Mouse (Mus musculus) megakaryocyte-erythroid progenitor cell, adult 5-6 weeks (primary cell): ENCODE measurements around the gene Inpp4b. TPM values are rescaled to one million over a fixed set of nuclear protein-coding genes. Genes with fewer than 3 reads are reported as not detected.
"Not testable (repeated sequence)": the region's sequence is repeated elsewhere in the genome, so short reads cannot be mapped to it uniquely, and the experiment has no call there.

ENCODE experiments used
- ATAC-seq: replicated peaks from 2 replicates; pipeline ENCODE4 v1.8.0; 2016; ENCODE audit warnings: mild to moderate bottlenecking, inconsistent platforms; ENCODE audit not compliant: severe bottlenecking, poor library complexity, low FRiP score, low TSS enrichment
- total RNA-seq, 2 experiments: library from RNA; stranded (forward) in 1 of 2; stranded (reverse) in 1 of 2; fragments of 200-1000, 215-1000 nt in 1 of 2; fragments of >200 nt in 1 of 2; fragmentation: Nextera tagmentation in 1 of 2; gene quantifications; 2 replicates each; pipeline ENCODE4 v1.2.3; 2014 to 2017

Inpp4b gene
- total RNA-seq, 2 experiments from 2014 or later = 1.2 to 4.3 TPM

- not testable (repeated sequence) for ATAC-seq
These were observed 689.7 kb downstream of the Inpp4b start for GRCm38 (mm10) chr8:82032035-82032434.

DNA sequence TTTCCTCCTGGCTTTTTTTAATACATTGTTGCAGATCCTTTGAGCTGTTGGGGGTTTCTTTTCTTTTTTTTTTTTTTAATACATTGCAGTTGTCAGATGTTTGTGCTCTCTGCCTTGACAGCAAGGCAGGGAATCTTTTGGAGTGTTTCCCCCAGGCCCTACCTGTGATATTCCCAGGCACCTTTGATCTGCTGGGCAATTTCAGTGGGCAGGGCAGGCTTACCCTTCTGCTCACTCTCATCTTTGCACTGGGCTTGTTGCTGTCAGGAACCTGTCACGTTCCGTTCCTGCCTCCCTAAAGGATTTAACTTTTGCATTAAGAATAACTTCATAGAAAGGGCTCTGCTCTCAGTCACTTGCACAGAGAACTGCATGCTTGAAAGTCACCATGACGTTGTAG is 711.7 kb downstream of the Inpp4b start:
- ATAC-seq = no peak

DNA sequence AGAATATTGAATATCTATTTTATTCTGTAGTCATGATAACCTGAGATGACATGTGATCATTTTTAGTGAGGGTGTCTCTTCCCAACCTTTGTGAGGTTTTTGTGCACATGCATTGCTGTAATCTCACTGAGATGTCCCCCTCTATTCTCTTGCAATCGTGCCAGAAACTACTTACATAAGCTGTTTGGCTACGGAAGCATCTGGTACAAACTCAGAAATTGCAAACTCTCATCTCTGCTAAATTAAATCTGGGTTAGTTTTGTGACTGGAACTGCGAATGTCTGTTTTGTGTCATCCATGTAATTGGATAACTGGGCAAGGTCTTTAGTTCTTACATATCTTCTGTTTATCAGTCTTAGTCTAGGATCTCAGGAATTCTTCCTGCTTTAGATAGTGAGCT is 725.3 kb downstream of the Inpp4b start:
- no peak for ATAC-seq

- ATAC-seq = no peak
These were observed 736.9 kb downstream of the Inpp4b start for GRCm38 (mm10) chr8:82079267-82079666.

DNA sequence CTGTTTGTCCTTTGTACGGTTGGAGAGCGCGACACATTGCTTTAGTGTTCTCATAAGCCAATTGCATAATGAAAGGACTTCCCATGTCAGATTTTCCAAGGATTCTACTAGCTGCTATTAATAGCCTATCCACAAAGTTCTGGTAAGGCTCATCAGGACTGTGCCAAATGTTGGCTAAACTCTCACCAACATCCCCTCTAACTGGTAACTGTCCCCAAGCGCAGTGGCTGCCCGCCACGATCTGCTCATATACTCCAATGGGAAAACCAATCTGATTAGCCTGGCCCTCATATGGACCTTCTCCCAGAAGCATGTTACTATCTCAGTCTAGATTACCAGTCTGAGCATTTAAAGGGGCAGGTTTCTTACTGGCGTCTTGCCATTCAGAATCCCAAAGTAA is 744.3 kb downstream of the Inpp4b start:
- ATAC-seq = not testable (repeated sequence)

GRCm38 (mm10) chr8:82090901-82091300 is 748.5 kb downstream of the Inpp4b start:
- ATAC-seq = no peak

DNA sequence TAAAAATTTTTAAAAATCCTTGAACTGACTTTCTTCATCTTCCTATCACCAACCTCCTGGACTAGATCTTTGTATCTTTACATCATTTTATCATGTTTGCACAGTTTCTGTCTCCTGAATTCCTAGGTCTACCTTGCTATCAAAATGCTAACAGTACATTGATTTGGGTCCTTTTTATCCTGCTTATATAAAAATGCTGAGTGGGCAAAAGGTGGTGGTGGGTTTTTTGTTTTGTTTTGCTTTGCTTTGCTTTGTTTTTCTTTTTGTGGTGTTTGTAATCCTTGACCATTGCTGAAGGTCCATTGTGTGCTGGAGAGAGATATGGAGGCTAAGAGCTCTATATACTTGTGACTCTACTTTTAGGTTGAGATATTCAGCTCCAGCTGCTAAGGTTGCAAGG is 750.9 kb downstream of the Inpp4b start:
- no peak for ATAC-seq

- no peak for ATAC-seq
These were observed 762.2 kb downstream of the Inpp4b start for GRCm38 (mm10) chr8:82104560-82104959.

DNA sequence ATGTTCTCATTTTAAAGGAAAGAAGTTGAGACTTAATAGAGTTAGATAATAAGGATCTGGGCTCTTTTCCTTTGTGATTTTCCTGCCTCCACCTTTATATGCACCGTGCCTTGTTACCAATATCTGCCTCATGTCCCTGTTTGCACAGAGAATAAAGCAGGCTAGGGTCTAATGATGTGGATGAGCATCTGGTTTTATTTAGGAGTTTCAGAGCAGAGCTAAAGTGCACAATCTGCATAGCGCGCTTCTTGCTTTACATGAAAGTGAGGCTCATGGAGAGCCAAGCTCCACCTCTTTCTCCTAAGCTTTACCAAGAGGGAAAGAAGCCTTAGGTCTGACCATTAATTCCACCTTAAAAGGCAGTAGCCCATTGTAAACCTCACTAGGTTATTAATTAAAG is 763.8 kb downstream of the Inpp4b start:
- no peak for ATAC-seq

- ATAC-seq = no peak
These were observed 807.9 kb downstream of the Inpp4b start for GRCm38 (mm10) chr8:82150272-82150671.

GRCm38 (mm10) chr8:82157928-82158327 is 815.6 kb downstream of the Inpp4b start:
- peak; percentile 52 for ATAC-seq
